Mouse (Mus musculus): Measurements from ENCODE around the gene Mpzl2.
A peak's percentile ranks its signal among the peaks of the same experiment; 100 is the strongest.

Mpzl2 gene

GRCm38 (mm10) chr9:45039499-45039898, at the start of gene Mpzl2:
Gene Mpzl2 (plus strand): TSS chr9:45039799.
- DNase-seq (ENCODE audit: low spot score in 2 of 2), result no peak

DNA sequence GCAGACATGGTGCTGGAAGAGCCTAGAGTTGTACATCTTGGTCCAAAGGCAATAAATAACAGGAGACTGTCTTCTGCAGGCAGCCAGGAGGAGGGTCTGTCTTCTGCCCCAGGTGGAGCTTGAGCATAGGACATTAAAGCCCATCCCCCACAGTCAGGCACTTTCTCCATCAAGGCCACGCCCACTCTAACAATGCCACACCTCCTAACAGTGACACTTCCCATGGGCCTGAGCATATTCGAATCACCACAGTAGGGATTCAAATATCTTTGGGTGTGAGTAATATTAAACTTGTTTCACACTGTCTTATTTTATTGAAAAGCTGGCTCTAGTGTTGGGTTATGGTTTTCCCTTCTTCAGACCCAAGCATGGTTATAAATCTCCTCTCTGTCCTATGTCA, 47.8 kb upstream of the Mpzl2 start:
- no peak for DNase-seq (ENCODE audit: low spot score in 2 of 2)

DNA sequence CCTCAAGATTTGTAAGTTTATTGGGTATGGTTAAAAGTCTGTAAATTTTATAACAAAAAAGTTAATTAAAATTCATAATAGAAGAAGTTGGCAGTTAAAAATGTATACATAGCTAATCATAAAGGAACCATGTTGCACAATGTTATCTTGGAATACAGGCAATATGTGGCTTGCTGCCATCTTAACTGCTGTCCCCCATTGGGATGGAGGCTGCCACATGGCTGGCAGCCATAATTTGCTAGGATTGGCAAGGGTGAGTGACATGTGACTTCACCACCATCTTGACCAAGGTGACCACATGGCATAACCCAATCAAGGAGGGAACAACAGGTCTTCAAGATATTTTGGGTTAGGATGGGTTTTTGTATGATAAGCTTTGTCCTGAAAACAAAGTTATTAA, 47.3 kb upstream of the Mpzl2 start:
- DNase-seq (ENCODE audit: low spot score in 2 of 2), result no peak

DNA sequence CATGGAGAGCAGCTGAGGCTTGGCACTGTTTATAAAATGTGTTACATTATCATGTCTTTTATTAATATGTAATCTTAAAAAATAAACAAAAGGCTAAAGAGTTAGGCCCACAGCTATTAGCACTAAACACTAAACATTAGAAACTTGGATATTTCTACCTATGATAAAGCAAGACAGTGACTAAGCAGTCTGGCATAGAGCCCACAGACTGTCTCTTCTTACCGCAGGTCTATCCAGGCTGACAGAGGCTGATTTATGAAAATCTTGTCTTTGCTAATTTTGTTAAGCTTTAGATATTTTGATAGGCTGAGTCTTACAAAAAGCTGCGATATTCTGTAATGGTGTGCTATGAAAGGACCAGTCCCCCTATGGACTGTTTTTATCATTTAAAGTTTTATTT, 46.3 kb upstream of the Mpzl2 start:
- DNase-seq (ENCODE audit: low spot score in 2 of 2), result no peak

DNA sequence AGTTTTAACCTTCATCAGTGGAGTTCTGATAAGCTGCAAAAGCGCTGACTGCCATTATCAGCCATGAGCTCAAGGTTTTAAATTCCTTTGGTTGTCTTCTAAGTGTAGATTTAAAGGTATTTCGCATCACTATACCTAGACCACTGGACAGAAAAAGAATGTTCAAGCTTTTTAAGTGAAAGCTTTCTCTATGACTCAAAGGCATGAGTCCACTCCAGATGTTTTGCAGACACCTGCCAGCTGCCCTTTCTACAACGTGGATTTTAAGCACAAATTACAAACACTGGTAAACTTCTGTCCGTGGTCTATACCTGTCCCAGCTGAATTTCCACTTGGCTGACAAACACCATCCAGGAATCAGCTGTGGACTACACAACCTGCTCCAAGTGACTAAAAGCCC, 44.6 kb upstream of the Mpzl2 start:
- DNase-seq (ENCODE audit: low spot score in 2 of 2), result no peak

DNA sequence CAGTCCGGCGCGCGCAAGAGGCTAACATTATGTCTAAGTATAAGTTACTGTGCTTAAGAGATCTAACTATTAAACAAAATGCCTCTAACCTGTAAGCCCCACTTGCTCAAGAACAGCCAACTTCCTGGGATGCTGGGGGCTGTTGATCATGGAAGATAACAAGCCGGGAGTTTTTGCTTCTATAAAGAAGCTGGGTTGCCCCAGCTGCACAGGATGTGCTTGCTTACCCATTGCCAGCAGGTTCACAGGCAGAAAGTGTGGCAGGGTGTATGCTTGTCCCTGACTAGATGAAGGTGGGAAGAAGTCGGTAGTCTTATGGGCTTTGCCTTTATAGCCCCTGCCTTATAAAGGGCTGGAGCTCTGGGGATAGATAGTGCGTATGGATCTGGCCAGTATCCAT, 43.0 kb upstream of the Mpzl2 start:
- no peak for DNase-seq (ENCODE audit: low spot score in 2 of 2)

DNA sequence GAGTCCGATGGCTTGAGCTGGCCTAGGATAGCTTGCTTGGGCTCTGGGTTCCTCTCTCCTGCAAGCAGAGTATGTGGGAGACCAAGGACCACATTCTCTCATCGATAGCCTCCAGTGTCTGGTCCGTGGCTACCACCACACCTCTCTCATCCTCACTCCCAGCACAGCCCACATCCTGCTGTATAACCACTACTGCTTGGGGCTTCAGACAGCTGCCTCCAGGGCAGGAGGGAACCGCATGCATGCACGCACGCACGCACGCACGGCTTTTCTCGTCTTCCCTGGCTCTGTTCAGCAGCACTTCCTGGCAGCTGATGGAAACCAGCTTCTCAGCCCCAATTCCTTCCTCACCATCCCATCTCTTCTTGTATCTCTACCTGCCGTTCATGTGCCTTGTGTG, 41.5 kb upstream of the Mpzl2 start:
- DNase-seq (ENCODE audit: low spot score in 2 of 2), result no peak

DNA sequence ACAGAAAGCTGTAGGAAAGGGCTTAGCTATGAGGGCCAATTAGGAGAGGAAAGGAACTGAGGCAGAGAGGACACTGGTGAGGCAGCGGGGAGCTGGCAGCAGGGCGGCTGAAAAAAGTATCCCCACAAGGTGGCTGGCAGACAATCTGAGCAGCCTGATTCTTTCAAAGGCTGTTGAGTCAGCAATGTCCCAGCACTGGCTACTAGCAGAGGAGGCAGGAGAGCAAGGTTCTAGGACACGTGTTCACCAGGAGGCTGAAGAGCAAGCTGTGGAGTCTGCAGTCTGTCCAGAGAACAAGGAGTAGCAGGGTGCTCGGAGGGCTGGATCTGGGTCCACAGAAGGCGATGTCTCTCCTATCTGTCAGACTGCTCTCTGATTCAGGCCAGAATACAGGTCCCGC, 40.4 kb upstream of the Mpzl2 start:
- DNase-seq (ENCODE audit: low spot score in 2 of 2), result no peak

DNA sequence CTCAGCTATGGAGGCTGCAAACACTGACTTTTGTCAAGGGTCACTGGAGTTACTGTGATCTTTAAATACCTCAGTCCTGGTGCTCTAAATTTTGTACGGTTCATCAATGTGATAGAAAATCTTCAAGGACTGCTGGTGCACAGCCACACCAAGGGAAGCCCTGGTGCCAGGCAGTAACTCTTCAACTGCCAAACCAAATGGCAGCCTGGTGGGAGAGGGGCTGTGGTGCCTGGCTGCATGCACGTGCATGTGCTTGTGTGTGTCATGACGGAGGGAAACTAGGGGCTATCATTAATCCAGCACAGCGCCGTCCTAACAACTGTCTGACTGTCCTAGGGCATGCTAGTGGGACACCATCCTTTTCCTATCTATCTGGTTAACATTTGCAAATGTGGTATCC, 39.8 kb upstream of the Mpzl2 start:
- no peak for DNase-seq (ENCODE audit: low spot score in 2 of 2)

DNA sequence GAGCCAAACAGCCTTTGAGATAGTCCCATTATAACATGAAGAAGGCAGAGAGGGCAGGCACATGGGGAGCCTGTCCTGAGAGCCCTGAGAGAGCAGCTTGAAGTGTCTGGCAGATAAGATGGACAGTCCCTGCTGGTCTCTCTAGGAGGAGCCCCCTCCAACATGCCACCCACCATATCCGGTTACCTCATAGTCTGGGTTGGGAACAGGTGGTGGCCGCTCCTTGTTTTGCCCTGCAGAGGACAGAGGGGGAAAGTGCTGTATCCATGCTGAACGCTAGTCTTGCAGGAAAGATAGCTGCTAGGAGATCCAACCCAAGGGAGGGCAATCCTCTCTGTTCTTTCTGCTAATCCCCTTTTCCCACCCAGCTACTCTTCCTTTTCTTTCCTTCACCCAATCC, 39.4 kb upstream of the Mpzl2 start:
- no peak for DNase-seq (ENCODE audit: low spot score in 2 of 2)

DNA sequence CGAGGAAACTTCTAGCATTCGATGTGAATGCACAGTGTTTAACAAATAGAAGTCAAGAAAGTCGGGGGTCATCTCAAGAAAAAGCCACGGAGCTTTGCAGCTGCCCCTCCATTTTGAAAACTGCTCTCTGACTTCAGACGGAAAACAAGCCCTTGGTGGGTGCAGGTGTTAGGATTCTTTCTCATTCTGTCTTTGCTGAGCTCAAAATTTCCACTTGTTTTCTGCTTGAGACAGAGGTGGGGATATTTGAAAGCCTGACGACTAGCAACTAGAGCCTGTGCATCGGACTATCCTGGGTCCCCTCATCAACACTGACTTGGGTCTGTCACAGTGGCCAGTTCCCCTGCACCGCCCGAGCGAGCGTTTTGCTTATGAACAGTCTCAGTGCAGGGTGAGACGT, 32.2 kb upstream of the Mpzl2 start:
- no peak for DNase-seq (ENCODE audit: low spot score in 2 of 2)

GRCm38 (mm10) chr9:45008342-45008741, 31.3 kb upstream of the Mpzl2 start:
- no peak for DNase-seq (ENCODE audit: low spot score in 2 of 2)

DNA sequence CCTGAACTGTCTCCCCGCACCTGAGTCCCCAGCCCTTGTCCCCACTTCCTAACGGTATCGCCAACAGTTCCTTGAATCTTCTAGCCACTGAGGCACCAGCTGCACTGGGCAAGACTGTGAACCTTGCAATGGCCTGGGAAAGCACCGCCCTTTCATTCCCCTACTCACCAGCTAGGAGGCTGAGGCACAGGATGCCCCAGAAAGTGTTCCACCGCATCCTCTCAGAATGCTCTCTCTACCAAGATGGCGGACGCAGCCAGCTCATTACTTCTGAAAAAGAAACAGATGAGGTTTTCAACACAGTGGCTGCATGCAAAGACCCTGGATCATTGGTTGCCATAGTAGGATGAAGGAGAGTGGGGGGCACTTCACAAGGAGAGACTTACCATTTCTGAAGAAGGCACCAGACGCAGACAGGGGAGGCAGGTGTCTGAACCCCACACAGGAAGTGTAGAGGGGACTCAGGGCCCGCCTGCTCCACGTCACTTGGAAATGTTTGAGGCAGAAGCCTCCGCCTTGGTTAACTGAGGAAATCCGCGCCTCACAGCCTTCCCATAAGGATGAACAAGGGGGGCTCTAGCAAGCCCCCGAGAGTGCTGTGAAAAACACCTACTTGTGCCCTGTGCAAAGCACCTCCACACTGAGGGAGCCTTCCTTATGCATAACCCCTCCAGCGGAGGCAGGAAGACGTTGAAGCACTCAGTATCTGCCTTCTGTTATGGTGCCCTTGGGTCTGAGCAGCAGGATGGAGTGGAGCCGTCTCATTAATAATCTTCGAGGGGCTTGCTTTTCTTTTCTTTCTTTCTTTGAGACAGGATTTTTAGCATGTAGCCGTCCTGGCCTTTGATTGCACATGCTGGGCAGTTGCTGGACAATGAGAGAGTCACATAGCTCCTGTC, 30.2 kb upstream of the Mpzl2 start, which contains the start of gene Cd3e:
TSS of gene Cd3e (minus strand) at position 448 of the 899 bp plus-strand sequence.
- DNase-seq (ENCODE audit: low spot score in 2 of 2), result no peak

DNA sequence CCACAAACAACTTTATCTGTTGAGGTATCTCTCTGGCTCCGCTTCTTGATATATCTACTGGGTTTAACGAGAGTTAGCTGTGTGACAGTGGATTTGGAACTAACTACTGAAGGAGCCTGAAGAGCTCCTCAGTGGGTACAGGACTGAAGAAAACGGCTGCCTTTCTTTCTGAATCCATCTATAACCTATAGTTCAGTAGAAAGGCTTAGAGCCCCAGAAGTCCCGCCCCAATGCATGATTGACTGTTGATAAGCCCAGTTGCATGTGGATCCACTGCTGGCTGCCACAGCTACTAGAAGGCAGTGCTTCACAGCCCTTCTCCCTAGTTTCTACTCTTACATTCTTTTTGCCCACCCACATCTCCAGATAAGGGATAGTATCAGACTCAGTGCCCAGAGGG, 29.1 kb upstream of the Mpzl2 start:
- no peak for DNase-seq (ENCODE audit: low spot score in 2 of 2)

GRCm38 (mm10) chr9:45011291-45011690, 28.3 kb upstream of the Mpzl2 start:
- no peak for DNase-seq (ENCODE audit: low spot score in 2 of 2)

DNA sequence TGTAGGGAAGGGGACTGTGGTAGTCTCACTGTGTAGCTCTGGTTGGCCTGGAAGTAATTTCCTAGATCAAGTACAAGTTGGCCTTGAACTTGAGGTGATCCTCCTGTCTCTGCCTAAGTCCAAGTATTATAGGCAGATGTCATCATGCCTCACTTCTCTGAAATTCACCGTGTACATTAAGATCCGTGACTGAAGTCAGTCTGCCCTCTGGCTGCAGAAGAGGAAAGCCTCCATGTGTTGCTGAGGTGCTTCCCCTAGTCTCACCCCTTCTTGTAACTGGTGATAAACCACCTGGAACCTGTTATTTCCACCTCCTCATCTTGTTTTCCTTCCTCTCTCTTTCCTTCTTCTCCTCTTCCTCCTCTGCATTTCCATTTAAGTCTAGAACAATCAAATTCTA, 24.7 kb upstream of the Mpzl2 start:
- DNase-seq (ENCODE audit: low spot score in 2 of 2), result no peak

DNA sequence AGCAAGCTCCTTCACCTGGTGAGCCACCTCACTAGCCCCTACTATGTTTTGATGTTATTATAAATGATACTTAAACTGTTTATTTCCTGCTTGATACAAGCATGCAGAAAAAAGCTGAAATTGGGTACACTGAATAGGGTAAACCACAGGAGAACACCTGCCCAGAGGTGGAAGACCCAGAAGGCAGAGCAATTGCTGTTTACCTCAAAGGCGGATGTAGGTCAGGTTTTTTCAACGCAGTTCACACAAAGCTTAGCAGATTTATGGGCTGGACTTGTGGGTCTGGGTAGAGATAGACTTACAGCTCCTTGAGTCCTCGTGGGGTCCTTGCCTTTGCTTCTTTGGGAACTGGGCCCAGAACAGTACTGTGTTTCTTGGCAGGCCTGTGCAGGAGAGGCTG, 23.8 kb upstream of the Mpzl2 start:
- DNase-seq (ENCODE audit: low spot score in 2 of 2), result no peak

GRCm38 (mm10) chr9:45018031-45018430, 21.6 kb upstream of the Mpzl2 start:
- no peak for DNase-seq (ENCODE audit: low spot score in 2 of 2)

DNA sequence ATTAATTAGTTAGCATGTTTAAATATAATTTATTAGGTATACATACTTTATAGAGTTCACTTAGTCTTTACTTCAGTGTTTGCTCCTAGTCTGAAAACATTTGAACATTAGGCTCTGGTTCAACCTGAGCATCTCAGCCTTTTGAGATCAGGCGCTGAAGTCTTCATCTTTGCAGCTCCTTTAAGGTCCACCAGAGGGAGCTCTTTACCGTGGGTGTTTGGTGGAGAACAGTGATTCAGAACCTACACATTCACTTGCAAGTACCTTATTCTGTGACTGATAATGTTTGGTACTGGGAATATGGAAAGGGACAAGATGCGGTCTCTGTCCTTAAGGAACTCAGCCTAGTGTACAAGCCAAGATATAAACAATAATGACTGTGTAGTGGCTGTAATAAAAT, 16.8 kb upstream of the Mpzl2 start:
- peak in 1 of 2 experiments; percentile 27 for DNase-seq (ENCODE audit: low spot score in 2 of 2)

DNA sequence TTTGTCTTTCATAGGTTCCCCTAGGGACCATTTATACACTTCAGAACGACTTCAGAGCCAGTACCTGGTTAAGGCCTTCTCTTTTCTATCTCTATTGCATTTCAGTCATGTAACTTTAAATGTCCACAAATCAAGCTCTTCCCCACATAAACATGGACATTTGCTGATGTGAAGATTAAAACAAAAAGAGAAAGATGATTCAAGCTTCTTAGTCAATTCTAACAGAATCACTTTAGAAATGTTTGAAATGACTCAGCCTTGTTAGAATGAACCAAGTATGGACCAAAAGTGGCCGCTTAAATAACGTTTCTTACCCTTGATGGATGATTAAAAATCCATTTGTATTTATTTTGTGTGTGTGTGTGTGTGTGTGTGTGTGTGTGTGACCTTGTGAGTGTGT, 16.0 kb upstream of the Mpzl2 start:
- no peak for DNase-seq (ENCODE audit: low spot score in 2 of 2)

DNA sequence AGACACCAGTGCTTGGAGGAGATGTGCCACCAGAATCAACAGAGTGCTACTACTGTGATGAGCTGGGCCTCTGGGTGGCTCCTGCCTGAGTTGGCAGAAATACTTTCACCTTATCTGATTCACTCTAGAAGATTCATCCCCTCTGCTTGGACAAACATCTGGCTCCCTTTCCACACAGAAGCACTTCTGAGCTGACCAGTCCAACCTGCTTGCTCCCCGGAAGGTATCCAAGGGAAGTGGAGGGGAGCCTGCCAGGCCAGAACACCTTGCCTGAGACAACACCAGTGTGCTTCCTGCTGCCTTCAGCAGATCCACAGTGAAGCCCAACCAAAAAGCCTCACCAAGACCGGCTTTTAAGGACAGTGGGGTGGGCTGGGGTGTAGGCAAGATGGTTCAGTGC, 15.4 kb upstream of the Mpzl2 start:
- DNase-seq (ENCODE audit: low spot score in 2 of 2), result no peak

DNA sequence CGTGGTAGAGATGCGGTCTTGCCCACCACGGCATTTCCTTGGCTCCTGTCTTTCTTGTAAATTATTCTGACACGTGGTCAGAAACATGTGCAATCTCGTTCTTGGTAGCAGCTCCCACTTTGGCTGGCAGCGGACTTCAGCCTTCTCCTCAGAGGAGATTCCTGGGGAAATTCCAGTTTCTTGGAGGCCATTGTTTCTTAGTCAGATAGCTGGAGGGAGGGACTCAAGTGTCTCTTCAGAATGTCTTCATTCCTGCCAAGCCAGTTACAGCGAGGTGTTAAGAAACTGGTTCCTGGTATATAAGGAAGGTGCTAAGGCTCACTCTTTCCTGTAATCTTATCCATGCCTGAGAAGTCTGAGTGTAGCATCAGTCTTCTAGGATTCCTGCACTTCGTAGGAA, 12.2 kb upstream of the Mpzl2 start:
- no peak for DNase-seq (ENCODE audit: low spot score in 2 of 2)

GRCm38 (mm10) chr9:45030341-45030740, 9.3 kb upstream of the Mpzl2 start:
- DNase-seq (ENCODE audit: low spot score in 2 of 2), result no peak

GRCm38 (mm10) chr9:45032261-45032660, 7.3 kb upstream of the Mpzl2 start:
- no peak for DNase-seq (ENCODE audit: low spot score in 2 of 2)
